9 mouse cellular contexts compared by ENCODE assay signal in genomic region chr9:95525961-95526360, GRCm38 (mm10). TPM values are rescaled to one million over a fixed set of nuclear protein-coding genes. Genes with fewer than 3 reads are reported as not detected.
DNase-seq lines count a peak whose midpoint lies in the region; ATAC-seq and TF ChIP-seq lines count a peak whose summit lies in the region.
"Had no signal": no experiment of that assay in that cellular context is flagged by ENCODE, and none has a peak within 500 bp of the region (broad histone marks: within the 10 kb centered on the region; RNA-seq: fewer than 3 reads in every experiment).

No protein-coding gene starts in this region.

- in situ Hi-C loops in Patski (cut with MboI; ENCODE audit: low pct_unique_long_range_greater_than_20kb): no loop called here

- H3K27me3 ChIP-seq in Patski: no peaks in the 10 kb centered on the region
- H3K27me3 ChIP-seq in intestine, embryonic 15.5 days (replicated peaks): no peaks in the 10 kb centered on the region

- POLR2A ChIA-PET in Patski (lab: Charles Lee): interaction anchor here (0.6 kb wide), 1 partner anchor 997 kb away, joined by 4 read pairs; no protein-coding TSS in a partner anchor

- no peaks in the 10 kb centered on the region for H3K4me1 ChIP-seq in cortical plate, adult 2 months (ENCODE audit: control insufficient read depth, insufficient read depth, low read length)
- H3K4me1 ChIP-seq in intestine, embryonic 15.5 days (replicated peaks): no peaks in the 10 kb centered on the region

- no peak for DNase-seq in layer of hippocampus, adult 2 months (ENCODE audit: low spot score in 2 of 2)
- DNase-seq in layer of hippocampus, adult 9-11 months: no peak
- DNase-seq in Patski (ENCODE audit: low read depth, low spot score): no peak
- peak; percentile 30 for DNase-seq in mesoderm, embryonic 11.5 days (ENCODE audit: low read depth, low spot score)
- no peak for DNase-seq in spleen, postnatal 4 days (ENCODE audit: low spot score in 2 of 2)
- no peak for DNase-seq in adrenal gland, postnatal 4 days (ENCODE audit: low spot score in 2 of 2)

- no peak overlapping the region for H3K27ac ChIP-seq in layer of hippocampus, adult 2 months
- no peak overlapping the region for H3K27ac ChIP-seq in cortical plate, adult 2 months (ENCODE audit: insufficient read depth, low read length)
- no peak overlapping the region for H3K27ac ChIP-seq in intestine, embryonic 15.5 days

- no peaks in the 10 kb centered on the region for H3K9me3 ChIP-seq in intestine, embryonic 15.5 days

- peak; percentile 50 for TF ChIP-seq CTCF in layer of hippocampus, adult 2 months (conservative IDR thresholded peaks at IDR 0.05)
- TF ChIP-seq CTCF in Patski (IDR thresholded peaks at IDR 0.05): peak; percentile 71
- 0 out of 2 replicates have a peak, but pooled peaks have one; percentile 7 for TF ChIP-seq CTCF in cortical plate, adult 2 months (IDR thresholded peaks at IDR 0.05; ENCODE audit: extremely low read depth, insufficient read depth, low read length)

- WGBS in intestine, embryonic 15.5 days: 18% methylated on average over 2 of the region's 2 CpGs

- TF ChIP-seq POLR2A in cortical plate, adult 2 months (IDR thresholded peaks at IDR 0.05; ENCODE audit: extremely low read depth, insufficient read depth, low read length): no peak

- CTCF ChIA-PET in Patski (lab: Charles Lee): interaction anchor here (0.7 to 1.7 kb wide), 12 partner anchors 9 to 331 kb away, joined by 3 to 5 read pairs (median 3); partner anchors contain the start of gene Atr

- H3K9ac ChIP-seq in intestine, embryonic 15.5 days: no peak overlapping the region

- H3K4me3 ChIP-seq in layer of hippocampus, adult 2 months: no peak overlapping the region
- no peak overlapping the region for H3K4me3 ChIP-seq in cortical plate, adult 2 months (ENCODE audit: insufficient read depth, low read length)
- no peak overlapping the region for H3K4me3 ChIP-seq in intestine, embryonic 15.5 days (replicated peaks)
- H3K4me3 ChIP-seq: megakaryocyte, embryonic 14.5 days had no signal

- no peak overlapping the region for H3K4me2 ChIP-seq in intestine, embryonic 15.5 days (replicated peaks)

- no peaks in the 10 kb centered on the region for H3K36me3 ChIP-seq in intestine, embryonic 15.5 days

- peak; percentile 65 for ATAC-seq in Patski
- 0 out of 2 replicates have a peak, but pooled peaks have one; percentile 55 for ATAC-seq in intestine, embryonic 15.5 days

RNA-seq across cellular contexts. Expression of gene U2surp, which starts 14.2 kb away (rescaled TPM):
- 10 to 100 TPM; 71.1 to 74.4 TPM for total RNA-seq in layer of hippocampus, adult 2 months (2021)
- polyA plus RNA-seq in Patski (2021): 50.6 TPM
- 24.3 and 25.9 TPM in 2 replicates for polyA plus RNA-seq in cortical plate, adult 2 months (2012; rRNA removed)
- polyA plus RNA-seq in intestine, embryonic 15.5 days (2015; fragmentation: Nextera tagmentation; extraction: Ambion mirVana): 116 and 164 TPM in 2 replicates
- total RNA-seq in adrenal gland, postnatal 4 days (2021): 10 to 100 TPM; 74.0 to 80.8 TPM

RNA-seq across cellular contexts. Expression of gene Paqr9, which starts 33.5 kb away (rescaled TPM):
- total RNA-seq in layer of hippocampus, adult 2 months (2021): 10 to 100 TPM; 45.9 to 47.6 TPM
- polyA plus RNA-seq in Patski (2021): 1.6 TPM
- polyA plus RNA-seq in cortical plate, adult 2 months (2012; rRNA removed): 18.0 and 19.0 TPM in 2 replicates
- polyA plus RNA-seq in intestine, embryonic 15.5 days (2015; fragmentation: Nextera tagmentation; extraction: Ambion mirVana): 0.82 and 1.0 TPM in 2 replicates
- total RNA-seq in adrenal gland, postnatal 4 days (2021): 10 to 100 TPM in 1 of 2 experiments, 1 to 10 TPM in 1; 3.9 to 14.4 TPM

Comparison
In these comparisons a context has a peak if more than half of its experiments do, and no peak if none do; other contexts are left out.
1. CTCF ChIP-seq: peak in every context shown above with its lines; median percentile 71 in Patski; 50 in layer of hippocampus, adult 2 months; 7 in cortical plate, adult 2 months.